Mouse (Mus musculus): ENCODE data around the gene Ccr9. TPM values are rescaled to one million over a fixed set of nuclear protein-coding genes. Genes with fewer than 3 reads are reported as not detected.

Ccr9 gene
- polyA plus RNA-seq, 1 experiment from 2014 or later: 0.23 TPM

GRCm38 (mm10) chr9:123802896-123803295, 124.7 kb downstream of the Ccr9 start:
- Histone ChIP-seq H3K27me3 (ENCODE audit: insufficient read depth, low read length) (no peaks in the 10 kb centered on the region), H3K4me2 (ENCODE audit: low read depth, low read length) (no peak overlapping the region), H3K4me1 (ENCODE audit: insufficient read depth) (no peaks in the 10 kb centered on the region), H3K9me3 (ENCODE audit: low read length) (no peaks in the 10 kb centered on the region), H3K4me3 (ENCODE audit: low read depth, low read length) (no peak overlapping the region), H3K27ac (ENCODE audit: low read depth) (no peak overlapping the region), H3K36me3 (replicated peaks; ENCODE audit: insufficient read depth, low read length) (peaks cover 39% of the 10 kb centered on the region), H3K9ac (replicated peaks) (no peak overlapping the region)
- TF ChIP-seq CTCF (IDR thresholded peaks at IDR 0.05; ENCODE audit: low read depth) (peak; percentile 47), EP300 (IDR thresholded peaks at IDR 0.05; ENCODE audit: low read depth) (no peak)
- DNase-seq: no peak
- ATAC-seq: no peak

GRCm38 (mm10) chr9:123805241-123805640, 127.0 kb downstream of the Ccr9 start:
- DNase-seq: no peak
- no peak overlapping the region for H3K4me2 ChIP-seq (ENCODE audit: low read depth, low read length)
- TF ChIP-seq EP300 (IDR thresholded peaks at IDR 0.05; ENCODE audit: low read depth): no peak
- no peak overlapping the region for H3K4me3 ChIP-seq (ENCODE audit: low read depth, low read length)
- H3K27me3 ChIP-seq (ENCODE audit: insufficient read depth, low read length): no peaks in the 10 kb centered on the region
- peaks cover 29% of the 10 kb centered on the region for H3K36me3 ChIP-seq (replicated peaks; ENCODE audit: insufficient read depth, low read length)
- H3K9me3 ChIP-seq (ENCODE audit: low read length): no peaks in the 10 kb centered on the region
- no peak for ATAC-seq
- no peak overlapping the region for H3K27ac ChIP-seq (ENCODE audit: low read depth)
- no peaks in the 10 kb centered on the region for H3K4me1 ChIP-seq (ENCODE audit: insufficient read depth)
- no peak overlapping the region for H3K9ac ChIP-seq (replicated peaks)
- 70% methylated on average over 2 of the region's 2 CpGs for WGBS (ENCODE audit: insufficient replicate concordance)

DNA sequence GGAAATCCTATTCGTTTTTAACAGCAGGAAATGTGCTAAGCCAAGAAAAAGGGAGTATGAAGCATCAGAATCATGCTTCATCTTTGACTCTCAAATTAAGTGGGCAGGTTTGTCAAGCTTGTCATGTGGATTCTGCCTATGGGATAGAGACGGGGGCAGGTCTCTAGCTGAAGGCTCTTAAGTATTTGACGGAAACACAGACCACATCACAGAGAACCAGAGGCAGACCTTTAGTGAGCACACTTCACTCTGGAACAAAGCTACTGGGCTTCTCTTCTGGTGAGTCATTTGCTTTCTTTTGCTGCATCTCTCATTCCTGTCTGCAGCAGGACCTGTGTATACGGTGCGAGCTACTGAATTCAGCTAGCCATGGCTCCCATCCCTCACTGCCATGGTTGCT, 128.0 kb downstream of the Ccr9 start, which contains the start of gene Cxcr6:
TSS of gene Cxcr6 (plus strand) at position 209 of the 400 bp plus-strand sequence.
- H3K4me1 ChIP-seq (ENCODE audit: insufficient read depth): no peaks in the 10 kb centered on the region
- peaks cover 26% of the 10 kb centered on the region for H3K36me3 ChIP-seq (replicated peaks; ENCODE audit: insufficient read depth, low read length)
- no peak within 1 kb of the TSS for H3K4me2 ChIP-seq (ENCODE audit: low read depth, low read length)
- TF ChIP-seq CTCF (IDR thresholded peaks at IDR 0.05; ENCODE audit: low read depth): no peak
- TF ChIP-seq EP300 (IDR thresholded peaks at IDR 0.05; ENCODE audit: low read depth): no peak
- ATAC-seq (no peak), DNase-seq (no peak)
- no peaks in the 10 kb centered on the region for H3K27me3 ChIP-seq (ENCODE audit: insufficient read depth, low read length)
- H3K9ac ChIP-seq (replicated peaks): no peak within 1 kb of the TSS
- H3K9me3 ChIP-seq (ENCODE audit: low read length): no peaks in the 10 kb centered on the region
- 90% methylated on average over 5 of the region's 5 CpGs for WGBS (ENCODE audit: insufficient replicate concordance)
- H3K4me3 ChIP-seq (ENCODE audit: low read depth, low read length): no peak within 1 kb of the TSS
- no peak within 1 kb of the TSS for H3K27ac ChIP-seq (ENCODE audit: low read depth)

- WGBS (ENCODE audit: insufficient replicate concordance): 46% methylated on average over 7 of the region's 7 CpGs
Observed at GRCm38 (mm10) chr9:123808583-123808982, 130.3 kb downstream of the Ccr9 start.

DNA sequence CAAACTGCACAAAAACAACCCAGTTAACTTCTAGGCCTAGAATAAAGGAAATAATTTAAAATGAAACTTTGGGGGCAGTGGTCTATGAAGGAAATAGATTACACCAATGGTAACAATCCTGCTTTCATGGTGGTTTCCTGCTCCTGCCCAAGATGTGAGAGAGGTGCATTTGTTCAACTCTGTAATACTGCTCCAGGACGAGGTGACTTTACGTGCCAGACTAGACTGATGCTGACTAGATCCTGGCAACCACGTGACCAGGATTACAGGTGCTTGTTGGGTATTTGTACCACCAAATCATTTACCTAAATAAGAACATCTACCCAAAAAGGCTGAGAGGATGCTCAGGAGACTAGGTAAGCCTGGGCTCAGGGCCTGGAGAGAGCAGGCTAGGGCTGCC, 133.6 kb downstream of the Ccr9 start:
- ATAC-seq (no peak), DNase-seq (no peak)
- Histone ChIP-seq H3K9ac (replicated peaks) (no peak overlapping the region), H3K36me3 (replicated peaks; ENCODE audit: insufficient read depth, low read length) (peaks cover 44% of the 10 kb centered on the region), H3K4me1 (ENCODE audit: insufficient read depth) (no peaks in the 10 kb centered on the region), H3K27me3 (ENCODE audit: insufficient read depth, low read length) (no peaks in the 10 kb centered on the region), H3K4me3 (ENCODE audit: low read depth, low read length) (no peak overlapping the region), H3K4me2 (ENCODE audit: low read depth, low read length) (no peak overlapping the region), H3K9me3 (ENCODE audit: low read length) (no peaks in the 10 kb centered on the region), H3K27ac (ENCODE audit: low read depth) (no peak overlapping the region)
- WGBS (ENCODE audit: insufficient replicate concordance): 84% methylated on average over 3 of the region's 3 CpGs
- no peak for TF ChIP-seq CTCF (IDR thresholded peaks at IDR 0.05; ENCODE audit: low read depth)
- TF ChIP-seq EP300 (IDR thresholded peaks at IDR 0.05; ENCODE audit: low read depth): no peak

More at GRCm38 (mm10) chr9:123808583-123808982, 130.3 kb downstream of the Ccr9 start:
- Histone ChIP-seq H3K9ac (replicated peaks) (no peak overlapping the region), H3K36me3 (replicated peaks; ENCODE audit: insufficient read depth, low read length) (peaks cover 34% of the 10 kb centered on the region), H3K27ac (ENCODE audit: low read depth) (no peak overlapping the region), H3K4me2 (ENCODE audit: low read depth, low read length) (no peak overlapping the region), H3K27me3 (ENCODE audit: insufficient read depth, low read length) (no peaks in the 10 kb centered on the region), H3K9me3 (ENCODE audit: low read length) (no peaks in the 10 kb centered on the region), H3K4me3 (ENCODE audit: low read depth, low read length) (no peak overlapping the region), H3K4me1 (ENCODE audit: insufficient read depth) (no peaks in the 10 kb centered on the region)
- ATAC-seq (no peak; the same call in 1 of the 2 replicates), DNase-seq (no peak)
- TF ChIP-seq CTCF (IDR thresholded peaks at IDR 0.05; ENCODE audit: low read depth) (no peak), EP300 (IDR thresholded peaks at IDR 0.05; ENCODE audit: low read depth) (no peak)

GRCm38 (mm10) chr9:123814326-123814725, 136.1 kb downstream of the Ccr9 start:
- no peaks in the 10 kb centered on the region for H3K9me3 ChIP-seq (ENCODE audit: low read length)
- WGBS (ENCODE audit: insufficient replicate concordance): 66% methylated on average over 2 of the region's 2 CpGs
- no peak overlapping the region for H3K4me2 ChIP-seq (ENCODE audit: low read depth, low read length)
- TF ChIP-seq CTCF (IDR thresholded peaks at IDR 0.05; ENCODE audit: low read depth): no peak
- TF ChIP-seq EP300 (IDR thresholded peaks at IDR 0.05; ENCODE audit: low read depth): no peak
- no peak for ATAC-seq
- no peaks in the 10 kb centered on the region for H3K27me3 ChIP-seq (ENCODE audit: insufficient read depth, low read length)
- no peak overlapping the region for H3K9ac ChIP-seq (replicated peaks)
- no peak overlapping the region for H3K27ac ChIP-seq (ENCODE audit: low read depth)
- no peaks in the 10 kb centered on the region for H3K4me1 ChIP-seq (ENCODE audit: insufficient read depth)
- DNase-seq: no peak
- H3K4me3 ChIP-seq (ENCODE audit: low read depth, low read length): no peak overlapping the region
- peaks cover 64% of the 10 kb centered on the region for H3K36me3 ChIP-seq (replicated peaks; ENCODE audit: insufficient read depth, low read length)

- ATAC-seq (no peak), DNase-seq (no peak)
- Histone ChIP-seq H3K4me3 (ENCODE audit: low read depth, low read length) (no peak overlapping the region), H3K27ac (ENCODE audit: low read depth) (no peak overlapping the region), H3K36me3 (replicated peaks; ENCODE audit: insufficient read depth, low read length) (peaks cover 69% of the 10 kb centered on the region), H3K4me1 (ENCODE audit: insufficient read depth) (no peaks in the 10 kb centered on the region), H3K4me2 (ENCODE audit: low read depth, low read length) (no peak overlapping the region), H3K27me3 (ENCODE audit: insufficient read depth, low read length) (no peaks in the 10 kb centered on the region), H3K9me3 (ENCODE audit: low read length) (no peaks in the 10 kb centered on the region), H3K9ac (replicated peaks) (no peak overlapping the region)
- 73% methylated on average over 4 of the region's 4 CpGs for WGBS (ENCODE audit: insufficient replicate concordance)
- no peak for TF ChIP-seq CTCF (IDR thresholded peaks at IDR 0.05; ENCODE audit: low read depth)
- no peak for TF ChIP-seq EP300 (IDR thresholded peaks at IDR 0.05; ENCODE audit: low read depth)
Observed at GRCm38 (mm10) chr9:123814821-123815220, 136.6 kb downstream of the Ccr9 start.

All from liver, postnatal 0 days (tissue).